Mouse (Mus musculus) CH12.LX (cell line): ENCODE measurements around the gene Adgrl3. TPM values are rescaled to one million over a fixed set of nuclear protein-coding genes. Genes with fewer than 3 reads are reported as not detected.

Experiments used
- DNase-seq: peaks from one replicate; pipeline ENCODE4 v3.0.0-alpha.2; 2013; ENCODE audit errors: extremely low read depth
- H3K27ac ChIP-seq: 2 replicates; pipeline ENCODE4 v1.5.1; 2012; ENCODE audit warnings: low read depth, mild to moderate bottlenecking, control low read depth, moderate library complexity; ENCODE audit not compliant: insufficient read depth
- H3K27me3 ChIP-seq: replicated peaks from 2 replicates; pipeline ENCODE3; 2012; ENCODE audit warnings: inconsistent platforms
- H3K36me3 ChIP-seq, 2 experiments: replicated peaks in 1 of 2; 2 replicates each; pipeline versions ENCODE3 to v1.6.1; 2012; ENCODE audit warnings: inconsistent platforms in 1 of 2, low read length in 1 of 2, mild to moderate bottlenecking in 1 of 2, mixed read lengths in 1 of 2, moderate library complexity in 1 of 2; ENCODE audit not compliant: control insufficient read depth in 1 of 2, insufficient read depth in 1 of 2
- H3K4me1 ChIP-seq, 2 experiments: 2 replicates each; pipeline ENCODE4 v1.6.1; 2012; ENCODE audit warnings: inconsistent platforms in 1 of 2, moderate library complexity in 1 of 2; ENCODE audit not compliant: insufficient read depth in 2 of 2, control insufficient read depth in 1 of 2
- H3K4me2 ChIP-seq: 2 replicates; pipeline ENCODE4 v1.6.1; 2012; ENCODE audit warnings: low read depth, mild to moderate bottlenecking, control low read depth; ENCODE audit not compliant: poor library complexity, insufficient read depth, severe bottlenecking
- H3K4me3 ChIP-seq, 3 experiments: fragments of 150-350 bp in 1 of 3; sonication (generic) in 1 of 3; replicated peaks in 1 of 3; 2 replicates each; pipeline versions ENCODE3 to v1.5.1; 2011 to 2012; ENCODE audit warnings: low read depth in 2 of 3, low read length in 2 of 3, mild to moderate bottlenecking in 2 of 3, moderate library complexity in 2 of 3, control low read depth in 1 of 3, improper control_type of control experiment in 1 of 3, inconsistent platforms in 1 of 3, mixed read lengths in 1 of 3; ENCODE audit not compliant: poor library complexity in 1 of 3
- H3K79me2 ChIP-seq: replicated peaks from 2 replicates; pipeline ENCODE4 v1.6.1; 2012; ENCODE audit warnings: mild to moderate bottlenecking, moderate library complexity; ENCODE audit not compliant: control insufficient read depth, poor library complexity, insufficient read depth, severe bottlenecking; ENCODE audit errors: extremely low read depth
- H3K9ac ChIP-seq: 2 replicates; pipeline ENCODE4 v1.6.1; 2012; ENCODE audit warnings: low read depth, mild to moderate bottlenecking, control low read depth, moderate library complexity; ENCODE audit not compliant: insufficient read depth
- H3K9me3 ChIP-seq: replicated peaks from 2 replicates; pipeline ENCODE3; 2012; ENCODE audit warnings: low read length, inconsistent platforms, mixed read lengths
- CHD1 ChIP-seq: IDR thresholded peaks from 2 replicates; pipeline ENCODE4 v1.6.1; 2012; ENCODE audit warnings: low read depth, low read length, improper control_type of control experiment, inconsistent platforms
- CTCF ChIP-seq, 2 experiments: IDR thresholded peaks in 1 of 2; conservative IDR thresholded peaks in 1 of 2; 2 replicates each; pipeline ENCODE4 v1.5.1; 2011 to 2012; ENCODE audit warnings: low read depth in 2 of 2, low read length in 2 of 2, improper control_type of control experiment in 1 of 2, inconsistent platforms in 1 of 2, mild to moderate bottlenecking in 1 of 2, moderate library complexity in 1 of 2
- EP300 ChIP-seq: IDR thresholded peaks from 2 replicates; pipeline ENCODE4 v1.6.1; 2011; ENCODE audit warnings: low read length, improper control_type of control experiment
- ETS1 ChIP-seq: conservative IDR thresholded peaks from 2 replicates; pipeline ENCODE4 v1.6.1; 2012; ENCODE audit warnings: low read depth, mild to moderate bottlenecking, inconsistent platforms, low read length, improper control_type of control experiment, moderate library complexity
- GABPA ChIP-seq: IDR thresholded peaks from 2 replicates; pipeline ENCODE4 v1.6.1; 2012; ENCODE audit warnings: low read depth, low read length, improper control_type of control experiment, inconsistent platforms; ENCODE audit not compliant: insufficient replicate concordance
- IRF4 ChIP-seq: IDR thresholded peaks from 2 replicates; pipeline ENCODE4 v1.6.1; 2014; ENCODE audit warnings: low read depth, mild to moderate bottlenecking, inconsistent platforms, low read length, improper control_type of control experiment
- JUND ChIP-seq: conservative IDR thresholded peaks from 2 replicates; pipeline ENCODE4 v1.6.1; 2011; ENCODE audit warnings: low read depth, low read length, improper control_type of control experiment
- MAX ChIP-seq: IDR thresholded peaks from 2 replicates; pipeline ENCODE4 v1.6.1; 2011; ENCODE audit warnings: low read length, improper control_type of control experiment
- MAZ ChIP-seq: IDR thresholded peaks from 2 replicates; pipeline ENCODE4 v1.6.1; 2012; ENCODE audit warnings: low read depth, mild to moderate bottlenecking, inconsistent platforms, low read length, improper control_type of control experiment, moderate library complexity
- MEF2A ChIP-seq: IDR thresholded peaks from 2 replicates; pipeline ENCODE4 v1.6.1; 2014; ENCODE audit warnings: low read depth, mild to moderate bottlenecking, inconsistent platforms, low read length, improper control_type of control experiment, borderline replicate concordance
- MYC ChIP-seq: IDR thresholded peaks from 2 replicates; pipeline ENCODE4 v1.6.1; 2011; ENCODE audit warnings: low read depth, mild to moderate bottlenecking, improper control_type of control experiment, low read length
- NELFE ChIP-seq: IDR thresholded peaks from 2 replicates; pipeline ENCODE4 v1.6.1; 2011; ENCODE audit warnings: low read depth, low read length, improper control_type of control experiment
- NRF1 ChIP-seq: IDR thresholded peaks from 2 replicates; pipeline ENCODE4 v1.6.1; 2014; ENCODE audit warnings: low read depth, mild to moderate bottlenecking, inconsistent platforms, low read length, improper control_type of control experiment, moderate library complexity
- POLR2A ChIP-seq: IDR thresholded peaks from 2 replicates; pipeline ENCODE4 v1.6.1; 2011; ENCODE audit warnings: low read depth, mild to moderate bottlenecking, improper control_type of control experiment, low read length
- RAD21 ChIP-seq: IDR thresholded peaks from 2 replicates; pipeline ENCODE4 v1.6.1; 2011; ENCODE audit warnings: low read depth, mild to moderate bottlenecking, low read length, improper control_type of control experiment, moderate library complexity
- SIN3A ChIP-seq: IDR thresholded peaks from 2 replicates; pipeline ENCODE4 v1.6.1; 2012; ENCODE audit warnings: low read length, improper control_type of control experiment, inconsistent platforms
- UBTF ChIP-seq: IDR thresholded peaks from 2 replicates; pipeline ENCODE4 v1.6.1; 2012; ENCODE audit warnings: low read depth, mild to moderate bottlenecking, inconsistent platforms, low read length, improper control_type of control experiment, moderate library complexity
- USF1 ChIP-seq: IDR thresholded peaks from 2 replicates; pipeline ENCODE4 v1.6.1; 2014; ENCODE audit warnings: low read depth, mild to moderate bottlenecking, inconsistent platforms, low read length, improper control_type of control experiment
- ZC3H11A ChIP-seq: IDR thresholded peaks from 2 replicates; pipeline ENCODE4 v1.6.1; 2012; ENCODE audit warnings: low read depth, mild to moderate bottlenecking, inconsistent platforms, low read length, improper control_type of control experiment
- ZKSCAN1 ChIP-seq: IDR thresholded peaks from 2 replicates; pipeline ENCODE4 v1.6.1; 2012; ENCODE audit warnings: low read depth, inconsistent platforms, low read length, improper control_type of control experiment, borderline replicate concordance
- ZNF384 ChIP-seq: IDR thresholded peaks from 2 replicates; pipeline ENCODE4 v1.6.1; 2012; ENCODE audit warnings: low read depth, low read length, improper control_type of control experiment, inconsistent platforms
- dilution Hi-C: fragments of 300-500 bp; cut with MboI; formaldehyde crosslinking; loops from 2 replicates; pipeline ENCODE4 v1.14.3; 2020; ENCODE audit warnings: low sequenced_read_pairs; ENCODE audit not compliant: extremely low pct_unique_long_range_greater_than_20kb, extremely low pct_ligation_motif_present
- in situ Hi-C: fragments of 300-500 bp; cut with MboI; formaldehyde crosslinking; loops from 3 replicates; pipeline ENCODE4 v1.14.3; 2019; ENCODE audit warnings: low sequenced_read_pairs, low pct_ligation_motif_present, low pct_unique_long_range_greater_than_20kb, mixed read lengths
- polyA plus RNA-seq: library from polyadenylated mRNA; unstranded; fragments of >175 nt; gene quantifications from 2 replicates; pipeline ENCODE4 v1.2.1, GENCODE M21; 2012; ENCODE audit warnings: low read depth; ENCODE audit not compliant: insufficient read length
- total RNA-seq, 2 experiments: library from RNA; depleted of rRNA; stranded (reverse); fragments of 300-350 nt in 1 of 2; fragments of >200 nt in 1 of 2; gene quantifications; 2 replicates each; pipeline ENCODE4 v1.2.3; 2012 to 2014

Adgrl3 gene
- total and polyA plus RNA-seq, 3 experiments: 0.13 TPM; not detected in 2

- dilution Hi-C loops: no loop called here
- Histone ChIP-seq H3K27ac (no peak overlapping the region), H3K4me1 (no peaks in the 10 kb centered on the region), H3K36me3 (no peaks in the 10 kb centered on the region), H3K4me2 (no peak overlapping the region), H3K27me3 (no peaks in the 10 kb centered on the region), H3K9ac (no peak overlapping the region), H3K79me2 (no peaks in the 10 kb centered on the region), H3K4me3 (no peak overlapping the region), H3K9me3 (no peaks in the 10 kb centered on the region)
- TF ChIP-seq UBTF: no peak
- TF ChIP-seq ZNF384: no peak
- TF ChIP-seq JUND: no peak
- in situ Hi-C loops: no loop called here
- DNase-seq: no peak
These were observed 570.2 kb downstream of the Adgrl3 start for GRCm38 (mm10) chr5:81590005-81590694.

DNA sequence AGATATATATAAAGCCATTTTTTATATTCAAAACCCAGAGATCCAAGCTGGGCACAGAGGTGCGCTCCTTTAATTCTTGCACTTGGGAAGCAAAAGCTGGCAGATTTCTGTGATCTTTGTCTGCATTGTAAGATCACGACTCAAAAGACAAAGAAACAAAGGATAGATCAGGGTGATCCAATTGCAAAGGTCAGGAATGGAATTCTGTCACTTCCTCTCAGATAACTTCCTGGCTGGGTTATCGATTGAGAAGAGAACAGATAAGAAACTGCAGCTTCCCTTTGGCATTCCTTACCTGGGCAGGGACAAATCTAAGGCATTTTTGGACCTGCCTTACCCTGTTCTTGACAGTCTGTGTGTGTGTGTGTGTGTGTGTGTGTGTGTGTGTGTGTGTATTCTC, 571.5 kb downstream of the Adgrl3 start:
- dilution Hi-C loops: no loop called here
- H3K4me3 ChIP-seq: no peak overlapping the region
- TF ChIP-seq NELFE: no peak
- no peak for TF ChIP-seq SIN3A
- TF ChIP-seq MEF2A: no peak
- no peak for TF ChIP-seq NRF1
- TF ChIP-seq EP300: no peak
- TF ChIP-seq GABPA: no peak
- TF ChIP-seq RAD21: no peak
- no peak for TF ChIP-seq UBTF
- TF ChIP-seq POLR2A: no peak
- TF ChIP-seq MAZ: no peak
- TF ChIP-seq CTCF (conservative IDR thresholded peaks at IDR 0.05 in 1 of 2, IDR thresholded peaks at IDR 0.05 in 1 of 2; ENCODE audit: low read depth in 2 of 2, low read length in 2 of 2): no peak
- no peak for TF ChIP-seq CHD1
- no peak for TF ChIP-seq ZKSCAN1
- no peak for TF ChIP-seq MAX
- no peak for TF ChIP-seq ZC3H11A
- TF ChIP-seq MYC: no peak
- TF ChIP-seq USF1: no peak
- TF ChIP-seq ETS1: no peak
- no peak for TF ChIP-seq IRF4
- TF ChIP-seq, all 38 proteins: peak for 0
- no peaks in the 10 kb centered on the region for H3K79me2 ChIP-seq
- H3K9ac ChIP-seq: no peak overlapping the region
- H3K9me3 ChIP-seq: no peaks in the 10 kb centered on the region
- H3K27ac ChIP-seq: no peak overlapping the region
- H3K36me3 ChIP-seq: no peaks in the 10 kb centered on the region
- DNase-seq: no peak
- no peak overlapping the region for H3K4me2 ChIP-seq
- in situ Hi-C loops: no loop called here
- H3K27me3 ChIP-seq: no peaks in the 10 kb centered on the region
- H3K4me1 ChIP-seq: no peaks in the 10 kb centered on the region
